Mouse (Mus musculus) lung, postnatal 14 days (tissue): ENCODE results near the gene Mybph.
"Not testable (repeated sequence)": the region's sequence is repeated elsewhere in the genome, so short reads cannot be mapped to it uniquely, and the experiment has no call there.

Experiments
- DNase-seq: peaks from one replicate; pipeline ENCODE4 v3.0.0; 2021

The Mybph gene

DNA sequence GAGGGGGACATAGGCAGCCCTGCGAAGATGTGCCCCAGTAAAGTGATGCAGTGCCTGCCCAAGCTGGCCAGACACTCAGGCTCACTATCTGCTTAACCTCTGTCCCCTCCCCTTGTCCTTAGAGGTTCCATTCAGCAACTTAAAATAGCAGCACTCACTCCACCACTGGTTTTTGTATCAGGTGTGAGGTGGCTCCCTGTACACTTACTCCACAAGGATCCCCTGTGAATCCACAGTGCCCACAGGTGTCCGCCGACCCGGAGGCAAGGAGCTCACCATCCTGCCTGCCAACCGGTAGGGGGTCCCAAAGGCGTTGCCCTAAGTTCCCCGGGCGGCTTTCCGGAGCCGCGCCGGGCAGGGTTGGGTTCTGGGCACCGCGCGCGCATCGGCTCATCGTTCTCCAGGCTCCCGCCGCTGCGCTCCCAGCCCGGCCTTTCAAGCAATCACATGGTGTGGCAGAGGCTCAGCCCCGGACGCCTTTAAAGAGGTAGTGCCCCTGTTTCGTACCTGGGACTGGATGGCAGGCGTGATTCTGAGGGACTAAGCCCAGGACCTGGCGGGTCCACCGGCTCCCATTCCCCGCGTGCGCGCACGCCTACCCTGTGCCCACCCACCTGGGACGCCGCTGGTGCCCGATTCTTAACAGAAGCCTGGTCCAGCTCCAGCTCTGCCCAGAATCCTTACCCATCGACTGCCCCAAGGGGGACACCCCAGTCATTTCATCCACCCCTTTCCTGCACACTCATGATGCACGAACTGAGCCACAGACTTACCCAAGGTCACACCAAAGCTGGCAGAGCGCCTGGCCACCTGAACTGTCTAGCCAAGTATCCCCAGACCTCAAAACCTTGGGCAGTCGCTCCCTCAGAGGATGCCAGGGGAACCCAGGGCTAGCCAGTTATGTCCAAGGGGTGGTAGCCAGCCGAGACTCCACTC, 41.5 kb downstream of the Mybph start:
- DNase-seq, result no peak

DNA sequence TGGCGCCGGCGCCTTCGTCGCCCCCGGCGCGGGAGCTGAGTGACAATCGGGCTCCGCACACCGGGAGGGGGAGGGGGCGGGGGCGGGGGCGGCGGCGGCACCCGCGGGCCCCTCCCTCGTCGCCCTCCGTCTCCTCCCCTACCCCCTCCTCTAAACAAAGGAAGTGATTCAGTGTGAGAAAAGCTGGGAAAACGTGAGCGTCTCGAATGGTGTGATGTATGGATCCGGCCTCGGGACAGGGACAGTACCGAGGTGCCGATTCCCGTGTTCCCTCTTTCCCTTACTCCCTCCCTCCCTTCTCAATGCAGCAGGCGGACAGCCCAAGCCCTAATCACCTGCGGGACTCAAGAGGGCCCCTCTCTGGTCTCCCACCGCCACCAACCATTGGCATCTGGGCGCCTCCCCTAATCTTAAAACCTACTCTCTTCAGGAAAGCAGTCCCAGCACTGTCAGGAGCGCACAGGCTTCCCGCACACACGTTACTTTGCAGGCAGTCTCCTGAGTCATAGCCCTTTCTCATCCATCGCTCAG, 42.2 kb downstream of the Mybph start, which contains the start of gene Adora1:
Gene Adora1, minus strand, starts transcription at position 41 of the 531 bp plus-strand sequence.
- DNase-seq, result no peak

DNA sequence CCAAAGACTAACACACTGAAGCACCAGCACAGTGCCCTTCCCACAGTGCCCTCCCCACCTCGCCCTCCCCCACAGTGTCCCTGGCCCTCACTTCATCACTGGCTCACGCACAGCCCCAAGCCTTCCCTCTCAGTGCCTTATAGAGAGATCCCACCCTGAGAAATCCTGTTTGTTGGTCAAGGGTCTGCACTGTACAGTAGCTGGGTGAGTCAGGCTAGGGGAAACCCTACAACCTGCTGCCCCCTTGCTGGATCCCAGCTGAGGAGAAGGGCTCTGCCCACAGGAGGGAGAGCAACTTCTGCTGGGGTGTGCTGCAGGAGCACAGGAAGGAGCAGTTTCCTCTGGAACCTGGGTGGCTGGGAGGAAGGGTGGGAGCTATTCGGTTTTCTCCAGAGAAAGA, 42.9 kb downstream of the Mybph start:
- no peak for DNase-seq

DNA sequence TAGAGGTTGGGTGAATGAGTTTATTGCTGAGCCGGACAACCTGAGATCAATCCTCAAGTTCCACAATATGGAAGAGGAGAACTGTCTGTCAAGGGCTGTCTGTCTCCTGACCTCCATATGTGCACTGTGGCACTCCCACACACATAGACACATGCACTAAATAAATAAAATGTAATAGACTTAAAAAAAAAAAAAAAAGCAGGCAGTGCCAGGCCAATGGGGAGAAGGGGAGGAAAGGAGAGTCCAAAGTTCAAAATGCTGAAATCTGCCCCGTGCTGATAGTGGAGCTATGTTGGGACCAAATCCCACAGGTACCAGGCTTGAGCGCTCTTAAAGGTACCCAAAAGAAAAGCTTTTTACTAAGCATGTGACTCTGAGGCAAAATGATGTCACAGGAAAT, 44.2 kb downstream of the Mybph start:
- DNase-seq, result no peak

DNA sequence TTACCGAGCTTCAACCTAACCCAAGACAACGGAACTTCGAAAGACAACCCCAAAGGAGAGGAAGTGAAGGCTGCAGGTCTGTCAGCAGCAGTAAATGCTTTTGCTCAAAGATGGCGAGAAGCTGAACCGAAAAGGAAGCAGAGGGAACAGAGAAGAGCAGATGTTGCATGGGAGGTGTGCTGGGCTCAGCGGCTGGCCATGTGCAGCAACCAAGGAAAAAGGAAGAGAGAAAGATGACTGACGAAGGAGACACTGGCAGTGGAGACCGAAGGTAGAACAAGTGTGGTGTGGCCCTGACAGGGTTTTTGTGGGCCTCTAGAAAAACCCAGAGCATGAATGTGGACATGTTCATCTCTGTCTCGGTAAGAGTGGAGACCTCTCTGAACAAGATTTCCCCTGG, 47.5 kb downstream of the Mybph start:
- no peak for DNase-seq

DNA sequence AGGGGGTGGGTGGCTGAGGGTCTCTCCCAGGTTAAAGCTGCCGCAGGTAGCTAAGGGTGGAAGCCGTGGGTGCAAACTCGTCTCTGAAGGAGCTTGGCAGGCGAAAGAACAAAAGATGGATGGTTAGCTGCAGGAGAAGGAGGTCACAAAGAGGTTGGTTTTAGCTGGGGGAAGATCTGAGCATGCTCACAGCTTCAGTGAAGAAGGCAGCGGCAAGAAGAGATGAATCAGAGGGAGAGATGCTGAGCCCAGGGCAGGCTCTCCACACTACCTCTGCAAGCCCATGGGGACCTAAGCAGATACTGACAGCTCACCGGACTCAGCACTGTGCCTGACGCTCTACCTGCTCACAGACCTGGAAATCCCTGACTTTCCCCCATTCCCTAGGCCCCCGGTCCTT, 48.0 kb downstream of the Mybph start:
- DNase-seq, result no peak

DNA sequence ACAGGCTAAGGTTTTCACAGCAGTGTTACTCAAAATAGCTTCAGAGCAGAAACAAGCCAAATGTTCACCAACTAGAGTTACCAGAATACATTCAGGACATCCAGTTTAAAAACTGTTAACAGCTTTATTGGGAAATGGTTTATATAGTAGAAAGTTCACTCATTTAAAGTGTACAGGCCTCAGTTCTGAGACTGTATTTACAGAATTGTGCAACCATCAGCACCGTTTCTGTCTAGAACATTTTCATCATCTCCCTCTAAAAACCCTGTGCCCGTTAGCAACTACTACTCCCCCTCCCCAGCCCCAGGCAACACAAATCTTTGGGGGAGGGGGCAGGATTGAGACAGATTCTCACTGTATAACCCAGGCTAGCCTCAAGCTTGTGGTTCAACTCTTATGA, 49.0 kb downstream of the Mybph start:
- no peak for DNase-seq

DNA sequence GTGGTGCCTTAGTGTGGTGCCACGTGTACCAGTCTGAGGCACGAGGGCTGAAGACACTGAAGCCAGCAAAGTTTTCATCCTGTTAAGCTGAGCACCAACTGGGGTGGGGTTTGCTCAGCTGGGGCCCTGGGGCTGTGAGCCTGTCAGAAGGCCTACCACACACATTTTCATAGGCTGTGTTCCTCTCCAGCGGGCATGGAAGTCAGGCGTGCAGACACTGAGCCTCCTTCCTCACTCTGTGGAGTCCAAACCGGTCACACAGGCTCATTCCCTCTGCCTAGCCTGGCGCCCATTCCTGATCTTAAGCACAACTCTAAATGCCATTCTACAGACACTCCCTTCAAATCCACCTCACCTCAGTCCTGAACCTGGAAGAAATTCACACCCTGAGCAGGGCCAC, 50.3 kb downstream of the Mybph start:
- DNase-seq, result peak; percentile 23

DNA sequence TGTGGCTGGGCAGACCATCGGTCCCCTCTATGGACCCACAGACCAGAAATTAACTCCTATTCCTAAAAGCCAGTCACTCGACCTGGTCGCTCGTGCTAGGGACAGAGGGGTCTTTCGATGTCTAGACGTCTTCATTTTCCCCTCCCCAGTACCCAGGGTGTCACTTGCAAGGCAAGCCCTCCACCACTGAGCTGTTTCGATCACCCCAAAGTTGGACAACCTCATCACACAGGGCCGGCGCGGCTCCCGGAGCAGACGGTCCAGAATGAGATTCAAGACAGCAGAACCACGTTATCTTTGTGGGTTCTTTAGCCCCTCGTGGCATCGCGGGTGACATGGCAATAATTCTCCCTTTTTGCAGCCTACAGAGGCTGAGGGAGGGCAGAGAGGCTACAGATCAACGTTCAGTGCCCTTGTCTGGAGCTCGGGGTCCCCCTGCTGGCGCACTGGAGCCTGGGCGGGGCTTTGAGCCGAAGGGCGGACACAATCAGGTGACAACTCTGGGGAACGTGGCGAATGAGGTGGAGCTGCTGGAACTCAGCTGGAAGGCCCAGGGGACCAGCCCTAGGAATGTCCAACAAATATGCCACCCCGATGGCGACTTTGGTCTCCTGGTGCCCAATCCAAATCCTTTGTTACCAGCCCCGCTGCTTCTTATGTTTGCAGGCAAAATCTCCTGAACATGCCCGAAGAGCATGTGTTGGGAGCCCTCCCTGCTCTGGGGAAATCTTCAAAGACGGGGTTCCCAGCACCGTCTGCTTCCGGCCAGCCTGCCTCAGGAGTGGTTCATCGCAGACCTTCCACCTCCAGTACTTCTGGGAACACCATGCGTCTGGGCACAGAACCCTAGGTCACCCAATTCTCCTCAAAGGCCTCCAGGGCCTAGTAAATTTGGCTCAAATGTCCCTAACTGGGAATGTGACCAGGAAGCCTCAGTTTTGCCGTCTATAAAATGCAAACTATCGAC, 51.0 kb downstream of the Mybph start:
- peak; percentile 97 for DNase-seq

DNA sequence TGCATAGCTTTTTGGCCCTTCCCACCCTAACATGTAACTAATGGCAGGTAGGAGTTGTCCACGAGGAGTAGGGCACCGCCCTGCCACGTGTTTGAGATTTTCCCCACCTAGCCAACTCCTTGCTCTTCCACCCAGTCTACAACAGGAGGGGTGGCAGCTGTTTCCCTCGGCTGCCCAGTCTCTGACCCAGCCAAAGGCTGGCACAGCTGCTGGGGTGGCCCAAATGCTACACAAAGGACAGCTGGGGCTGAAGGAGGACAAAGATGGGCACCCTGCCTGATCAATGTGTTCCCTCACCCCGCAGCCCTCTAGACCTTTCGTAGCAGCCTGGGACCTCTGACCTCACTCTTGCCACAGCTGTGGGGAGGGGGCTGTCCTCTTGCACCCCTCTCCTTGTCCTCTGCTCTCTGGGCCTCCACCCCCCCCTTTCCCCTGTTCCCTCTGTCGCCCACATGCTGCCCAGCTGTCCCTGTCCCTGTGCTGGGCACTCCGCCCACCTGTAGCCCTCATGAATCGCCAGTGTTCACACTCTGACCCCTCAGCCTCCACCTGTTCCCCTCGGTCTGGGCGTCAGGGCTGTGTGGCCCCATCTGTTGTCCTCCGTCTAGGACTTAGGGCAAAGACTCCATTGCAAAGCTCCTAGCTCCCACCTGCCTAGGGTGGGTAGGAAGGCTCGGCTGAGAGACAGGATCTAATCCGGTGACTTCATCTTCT, 51.9 kb downstream of the Mybph start:
- no peak for DNase-seq

DNA sequence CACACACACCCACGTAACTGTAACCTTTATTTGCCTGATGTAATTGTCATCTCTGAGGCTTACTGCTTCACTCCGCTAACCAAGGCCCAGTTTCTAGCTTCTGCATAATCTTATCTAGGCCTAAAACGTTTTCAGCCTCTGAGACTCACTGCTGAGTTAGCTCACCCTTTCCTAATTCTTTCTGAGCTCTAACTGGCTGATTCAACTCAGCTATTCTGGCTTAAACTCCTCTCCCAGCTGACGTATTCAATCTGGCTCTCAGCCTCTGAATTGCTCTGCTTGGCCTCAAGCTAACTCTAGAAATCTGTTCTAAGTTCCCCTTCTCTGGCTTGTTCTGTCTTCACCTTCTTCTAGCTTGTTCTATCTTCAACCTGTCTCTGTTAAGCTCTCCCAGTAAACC, 53.3 kb downstream of the Mybph start:
- DNase-seq, result peak; percentile 36

DNA sequence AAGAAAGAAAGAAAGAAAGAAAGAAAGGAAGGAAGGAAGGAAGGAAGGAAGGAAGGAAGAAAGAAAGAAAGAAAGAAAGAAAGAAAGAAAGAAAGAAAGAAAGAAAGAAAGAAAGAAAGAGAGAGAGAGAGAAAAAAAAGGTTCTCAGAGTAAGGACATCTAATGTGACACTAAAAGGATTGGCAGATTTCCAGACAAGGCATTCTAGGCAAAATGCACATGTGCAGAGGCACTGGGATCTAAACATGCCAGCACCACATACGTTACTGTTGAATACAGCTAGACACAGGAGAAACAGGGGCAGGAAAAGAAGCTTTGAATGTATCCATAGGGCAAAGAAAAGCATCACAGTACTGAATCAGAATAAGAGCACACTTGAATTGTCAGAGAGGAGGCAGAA, 56.4 kb downstream of the Mybph start:
- not testable (repeated sequence) for DNase-seq
